Mouse (Mus musculus) lung, postnatal 0 days (tissue): Measurements from ENCODE around the gene Isoc2b.
"Not testable (repeated sequence)": the region's sequence is repeated elsewhere in the genome, so short reads cannot be mapped to it uniquely, and the experiment has no call there.

Experiments
- CTCF ChIP-seq: IDR thresholded peaks from 2 replicates; pipeline ENCODE4 v1.5.1; 2016; ENCODE audit warnings: antibody characterized with exemption, mild to moderate bottlenecking
- EP300 ChIP-seq: IDR thresholded peaks from 2 replicates; pipeline ENCODE4 v1.6.1; 2016; ENCODE audit warnings: antibody characterized with exemption, mild to moderate bottlenecking, control low read depth

GRCm38 (mm10) chr7:4820925-4821324 lies 49.1 kb downstream of the Isoc2b start:
- TF ChIP-seq CTCF, EP300: not testable (repeated sequence)
